Mouse (Mus musculus) liver, embryonic 12.5 days (tissue): ENCODE results near the gene Gstt1. TPM values are rescaled to one million over a fixed set of nuclear protein-coding genes. Genes with fewer than 3 reads are reported as not detected.

ENCODE experiments used
- ATAC-seq: fragments of 200-750 bp; cut with Nextera tagmentation; 2 replicates; pipeline ENCODE4 v1.8.0; 2017; ENCODE audit warnings: moderate number of reproducible peaks, mild to moderate bottlenecking, moderate library complexity
- H3K27ac ChIP-seq: fragments of 300-500 bp; sonication (generic); 2 replicates; pipeline ENCODE4 v1.5.1; 2016; ENCODE audit warnings: mild to moderate bottlenecking
- H3K27me3 ChIP-seq: fragments of 300-500 bp; sonication (generic); replicated peaks from 2 replicates; pipeline ENCODE4 v1.6.1; 2016; ENCODE audit warnings: mild to moderate bottlenecking, moderate library complexity
- H3K36me3 ChIP-seq: fragments of 300-500 bp; sonication (generic); 2 replicates; pipeline ENCODE4 v1.6.1; 2016; ENCODE audit warnings: mild to moderate bottlenecking, moderate library complexity
- H3K4me1 ChIP-seq: fragments of 300-500 bp; sonication (generic); 2 replicates; pipeline ENCODE4 v1.6.1; 2016
- H3K4me2 ChIP-seq: fragments of 300-500 bp; sonication (generic); 2 replicates; pipeline ENCODE4 v1.6.1; 2016; ENCODE audit warnings: mild to moderate bottlenecking, moderate library complexity
- H3K4me3 ChIP-seq: fragments of 300-500 bp; sonication (generic); 2 replicates; pipeline ENCODE4 v1.5.1; 2016; ENCODE audit warnings: mild to moderate bottlenecking, moderate library complexity
- H3K9ac ChIP-seq: fragments of 300-500 bp; sonication (generic); 2 replicates; pipeline ENCODE4 v1.6.1; 2016; ENCODE audit warnings: mild to moderate bottlenecking, moderate library complexity
- H3K9me3 ChIP-seq: fragments of 300-500 bp; sonication (generic); replicated peaks from 2 replicates; pipeline ENCODE4 v1.6.1; 2016; ENCODE audit warnings: mild to moderate bottlenecking, moderate library complexity
- WGBS: fragments of 180-500 bp; shearing (Covaris S2); methylation state at CpG from one replicate; pipeline ENCODE4 v1.1.7; 2016; ENCODE audit not compliant: insufficient replicate concordance; 5-methylcytosine and 5-hydroxymethylcytosine counted together
- polyA plus RNA-seq: library from polyadenylated mRNA; unstranded; fragments of >200 nt; fragmentation: Nextera tagmentation; extraction: Ambion mirVana; gene quantifications from 2 replicates; pipeline ENCODE4 v1.2.1, GENCODE M21; 2016

The Gstt1 gene
- polyA plus RNA-seq, 1 experiment from 2014 or later = 38.4 TPM

DNA sequence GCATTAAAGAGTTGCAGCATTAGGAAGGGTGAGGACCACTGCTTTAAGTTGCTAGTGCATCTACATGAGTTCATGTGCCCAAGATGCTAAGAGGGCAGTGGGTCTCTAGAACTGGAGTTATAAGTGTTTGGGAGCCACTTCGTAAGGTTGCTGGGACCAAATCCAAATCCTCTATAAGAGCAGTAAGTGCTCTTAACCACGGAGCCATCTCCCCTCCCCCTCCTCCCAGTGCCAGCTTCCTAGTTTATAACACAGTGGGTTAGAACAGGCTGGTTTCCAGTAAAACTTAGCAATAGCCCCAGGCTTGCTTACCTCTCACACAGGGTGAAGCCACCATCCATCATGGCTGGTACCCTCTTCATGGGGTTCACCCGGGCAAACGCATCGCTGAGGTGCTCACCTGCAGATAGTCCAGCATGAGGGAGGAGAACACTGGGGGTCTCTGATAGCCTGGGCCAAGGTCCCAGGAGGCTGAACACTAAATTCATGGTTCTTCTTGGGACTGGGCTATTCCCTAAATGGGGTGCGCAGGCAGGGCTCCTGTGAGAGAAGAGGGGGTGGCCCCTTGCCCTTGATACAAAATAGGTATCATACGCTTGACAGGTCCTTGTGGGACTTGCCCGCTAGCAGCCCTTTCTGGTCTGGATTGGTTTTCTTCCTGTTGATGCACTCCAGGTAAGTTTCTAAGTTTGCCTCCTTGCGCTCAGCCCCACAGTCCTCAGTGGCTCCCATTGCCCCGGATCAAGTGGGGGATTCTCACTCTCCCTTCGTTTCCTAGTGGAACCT, 1.5 kb downstream of the Gstt1 start:
- peak overlapping the region; percentile 64 for H3K9ac ChIP-seq
- peak overlapping the region; percentile 63 for H3K4me3 ChIP-seq
- no peak overlapping the region for H3K27ac ChIP-seq
- peaks cover 45% of the 10 kb centered on the region for H3K27me3 ChIP-seq
- no peaks in the 10 kb centered on the region for H3K9me3 ChIP-seq
- peaks cover 33% of the 10 kb centered on the region for H3K4me1 ChIP-seq
- 0 out of 2 replicates have a peak, but pooled peaks have one; percentile 4 for ATAC-seq
- WGBS = 35% methylated on average over 11 of the region's 11 CpGs
- H3K4me2 ChIP-seq = peak overlapping the region; percentile 83
- no peaks in the 10 kb centered on the region for H3K36me3 ChIP-seq

DNA sequence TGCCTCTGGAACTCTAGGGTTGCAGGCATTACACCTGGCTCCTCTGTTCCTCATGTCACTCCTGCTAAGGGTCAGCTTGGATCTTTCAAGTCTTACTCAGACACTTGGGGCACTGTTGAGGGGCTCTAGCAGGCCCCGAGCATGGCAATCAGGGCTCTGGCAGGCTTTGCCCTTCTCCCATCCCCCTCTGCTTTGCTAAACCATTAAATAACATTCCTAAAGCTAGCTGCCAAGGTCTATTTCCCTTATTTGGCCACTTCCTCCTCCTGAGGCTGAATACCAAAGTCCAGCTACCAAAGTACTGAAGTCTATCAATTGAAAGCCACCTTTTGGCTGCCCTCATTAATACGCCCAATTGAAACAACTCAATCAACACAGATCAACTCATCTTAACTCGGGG, 3.5 kb downstream of the Gstt1 start:
- H3K27ac ChIP-seq = peak overlapping the region; percentile 22; the same call in 1 of the 2 replicates
- WGBS = 21% methylated on average over 3 of the region's 3 CpGs

DNA sequence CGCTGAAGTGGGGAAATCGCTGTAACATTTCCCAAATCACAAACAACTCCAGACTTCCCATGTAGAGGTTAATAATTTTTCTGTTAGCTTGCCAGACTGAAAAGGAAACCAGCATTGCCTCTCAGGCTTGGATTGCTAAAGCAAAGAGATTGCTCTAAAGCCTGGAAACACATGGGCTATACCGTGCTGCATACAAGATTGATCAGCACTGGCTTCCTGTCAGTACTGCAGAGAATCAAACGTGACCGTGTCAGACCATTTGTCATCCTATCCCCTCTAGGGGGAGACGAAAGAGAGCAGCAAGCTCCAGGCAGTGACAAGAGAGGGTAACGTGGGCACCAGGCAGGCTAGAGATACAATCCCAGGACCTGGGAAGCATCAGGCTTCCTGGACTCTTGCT, 7.6 kb downstream of the Gstt1 start:
- H3K9me3 ChIP-seq = no peaks in the 10 kb centered on the region
- 16% methylated on average over 7 of the region's 7 CpGs for WGBS

More for the DNA sequence above, 3.5 kb downstream of the Gstt1 start:
- peaks cover 28% of the 10 kb centered on the region for H3K27me3 ChIP-seq
- H3K9me3 ChIP-seq = no peaks in the 10 kb centered on the region
- no peak overlapping the region for H3K9ac ChIP-seq
- H3K36me3 ChIP-seq = no peaks in the 10 kb centered on the region
- no peak for ATAC-seq
- H3K4me2 ChIP-seq = peak overlapping the region; percentile 28
- H3K4me1 ChIP-seq = peaks cover 37% of the 10 kb centered on the region
- no peak overlapping the region for H3K4me3 ChIP-seq

DNA sequence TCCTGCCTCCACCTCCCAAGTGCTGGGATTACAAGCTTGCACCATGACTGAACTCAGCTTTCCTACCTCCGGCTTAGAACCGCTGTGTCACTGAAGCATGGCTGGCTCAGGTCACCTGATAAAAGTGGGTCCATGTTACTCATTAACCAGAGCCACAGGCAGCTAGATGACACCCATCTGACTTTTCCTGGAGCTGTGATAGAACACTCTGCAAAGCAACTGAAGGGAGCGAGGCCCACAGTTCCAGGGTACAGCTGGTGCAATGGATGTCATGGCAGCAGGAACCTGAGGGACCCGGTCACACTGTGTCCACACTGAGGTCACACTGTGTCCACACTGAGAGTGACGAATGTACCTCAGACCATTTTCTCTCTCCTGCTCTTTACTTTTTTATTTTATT, 8.5 kb downstream of the Gstt1 start:
- WGBS = 65% methylated on average over 5 of the region's 5 CpGs
- no peaks in the 10 kb centered on the region for H3K9me3 ChIP-seq
- H3K4me2 ChIP-seq = no peak overlapping the region
- ATAC-seq = peak; percentile 85
- H3K4me3 ChIP-seq = no peak overlapping the region
- H3K27ac ChIP-seq = peak overlapping the region; percentile 68; the same call in 1 of the 2 replicates
- H3K27me3 ChIP-seq = peaks cover 4% of the 10 kb centered on the region
- H3K36me3 ChIP-seq = no peaks in the 10 kb centered on the region
- no peak overlapping the region for H3K9ac ChIP-seq
- peaks cover 9% of the 10 kb centered on the region; the same call in 1 of the 2 replicates for H3K4me1 ChIP-seq

More for the DNA sequence above, 7.6 kb downstream of the Gstt1 start:
- Histone ChIP-seq H3K4me3 (no peak overlapping the region), H3K27ac (no peak overlapping the region), H3K36me3 (no peaks in the 10 kb centered on the region), H3K9ac (no peak overlapping the region), H3K4me1 (peaks cover 13% of the 10 kb centered on the region; the same call in 1 of the 2 replicates), H3K27me3 (peaks cover 6% of the 10 kb centered on the region; the same call in 1 of the 2 replicates), H3K4me2 (no peak overlapping the region)
- ATAC-seq = no peak

DNA sequence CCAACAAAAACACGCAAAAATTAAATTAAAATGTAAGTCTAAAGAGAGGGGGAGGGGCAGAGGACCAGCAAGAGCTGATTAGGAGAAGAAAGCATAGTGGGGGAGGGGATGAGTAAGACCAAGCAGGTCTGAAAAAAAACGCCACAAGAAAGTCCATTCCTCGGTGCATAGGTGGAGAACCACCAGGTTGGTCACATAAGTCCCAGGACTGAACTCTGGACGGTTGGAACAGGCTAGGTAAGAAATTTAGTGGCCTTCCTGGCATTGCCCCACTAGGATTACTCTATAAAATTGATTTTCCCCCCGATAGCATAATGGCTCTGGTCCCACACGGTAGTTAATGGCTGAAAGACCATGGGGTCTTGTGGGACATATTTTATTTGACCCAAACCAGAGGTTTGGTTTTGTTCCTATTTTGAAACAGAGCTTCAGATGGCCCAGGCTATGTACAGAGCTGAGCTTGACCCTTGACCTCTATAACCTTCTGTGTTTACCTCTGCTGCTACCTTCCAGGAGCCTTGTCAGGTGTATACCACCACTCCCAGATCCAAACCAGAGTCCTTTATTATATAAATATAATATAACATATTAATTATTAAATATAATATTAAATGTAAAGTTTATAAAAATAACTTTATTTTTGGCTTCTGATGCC, 9.2 kb downstream of the Gstt1 start:
- no peaks in the 10 kb centered on the region for H3K36me3 ChIP-seq
- no peak overlapping the region for H3K4me2 ChIP-seq
- H3K4me1 ChIP-seq = 0 out of 2 replicates have a peak, but pooled peaks cover 5% of the 10 kb centered on the region
- ATAC-seq = peak; percentile 50; the same call in 1 of the 2 replicates
- H3K4me3 ChIP-seq = no peak overlapping the region
- WGBS = 55% methylated on average over 6 of the region's 6 CpGs
- no peak overlapping the region for H3K27ac ChIP-seq
- no peaks in the 10 kb centered on the region for H3K9me3 ChIP-seq
- peaks cover 10% of the 10 kb centered on the region for H3K27me3 ChIP-seq
- H3K9ac ChIP-seq = no peak overlapping the region

DNA sequence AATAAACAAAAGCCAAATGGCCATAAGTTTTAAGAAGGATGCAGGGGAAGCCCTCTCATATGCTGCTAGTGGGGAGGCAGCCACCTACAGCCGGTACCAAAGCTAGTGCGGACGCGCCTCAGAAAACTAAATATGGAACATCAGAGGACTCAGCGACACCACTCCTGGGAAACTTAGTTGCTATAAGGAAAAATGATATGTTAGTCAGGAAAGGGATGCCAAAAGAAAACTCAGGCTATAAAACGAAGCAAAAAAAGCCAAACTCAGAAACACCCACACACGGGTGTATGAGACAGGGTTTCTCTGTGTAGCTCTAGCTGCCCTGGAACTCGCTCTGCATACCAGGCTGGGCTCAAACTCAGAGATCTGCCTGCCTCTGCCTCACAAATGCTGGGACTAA, 10.1 kb downstream of the Gstt1 start:
- H3K36me3 ChIP-seq = no peaks in the 10 kb centered on the region
- ATAC-seq = no peak

DNA sequence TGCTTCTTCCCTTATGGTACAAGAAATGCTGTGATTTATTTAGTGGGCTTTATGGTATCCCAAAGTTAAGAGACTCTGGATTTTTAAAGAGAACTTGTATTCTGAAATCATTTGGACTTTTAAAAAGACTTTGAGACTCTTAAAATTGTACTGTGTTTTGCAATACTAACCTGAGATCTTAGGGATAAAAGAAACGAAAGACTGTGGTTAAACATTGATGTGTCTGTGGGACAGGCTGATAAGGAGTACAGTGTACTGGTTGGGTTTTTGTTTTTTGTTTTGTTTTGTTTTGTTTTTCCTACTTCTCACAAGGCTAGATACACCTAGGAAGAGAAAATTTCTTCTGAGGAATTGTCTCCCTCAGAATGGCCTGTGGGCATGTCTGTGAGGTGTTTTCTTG, 12.9 kb downstream of the Gstt1 start:
- peaks cover 46% of the 10 kb centered on the region for H3K27me3 ChIP-seq
- no peak overlapping the region for H3K9ac ChIP-seq
- H3K27ac ChIP-seq = no peak overlapping the region
- ATAC-seq = no peak
- no peak overlapping the region for H3K4me3 ChIP-seq
- H3K4me2 ChIP-seq = no peak overlapping the region
- 26% methylated on average over 1 of the region's 1 CpGs for WGBS
- no peaks in the 10 kb centered on the region for H3K9me3 ChIP-seq
- H3K4me1 ChIP-seq = 0 out of 2 replicates have a peak, but pooled peaks cover 3% of the 10 kb centered on the region
- no peaks in the 10 kb centered on the region for H3K36me3 ChIP-seq

More for the DNA sequence above, 10.1 kb downstream of the Gstt1 start:
- Histone ChIP-seq H3K4me2 (no peak overlapping the region), H3K4me3 (no peak overlapping the region), H3K4me1 (0 out of 2 replicates have a peak, but pooled peaks cover 5% of the 10 kb centered on the region), H3K27me3 (peaks cover 20% of the 10 kb centered on the region), H3K27ac (no peak overlapping the region), H3K9ac (no peak overlapping the region), H3K9me3 (no peaks in the 10 kb centered on the region)
- 82% methylated on average over 8 of the region's 8 CpGs for WGBS

DNA sequence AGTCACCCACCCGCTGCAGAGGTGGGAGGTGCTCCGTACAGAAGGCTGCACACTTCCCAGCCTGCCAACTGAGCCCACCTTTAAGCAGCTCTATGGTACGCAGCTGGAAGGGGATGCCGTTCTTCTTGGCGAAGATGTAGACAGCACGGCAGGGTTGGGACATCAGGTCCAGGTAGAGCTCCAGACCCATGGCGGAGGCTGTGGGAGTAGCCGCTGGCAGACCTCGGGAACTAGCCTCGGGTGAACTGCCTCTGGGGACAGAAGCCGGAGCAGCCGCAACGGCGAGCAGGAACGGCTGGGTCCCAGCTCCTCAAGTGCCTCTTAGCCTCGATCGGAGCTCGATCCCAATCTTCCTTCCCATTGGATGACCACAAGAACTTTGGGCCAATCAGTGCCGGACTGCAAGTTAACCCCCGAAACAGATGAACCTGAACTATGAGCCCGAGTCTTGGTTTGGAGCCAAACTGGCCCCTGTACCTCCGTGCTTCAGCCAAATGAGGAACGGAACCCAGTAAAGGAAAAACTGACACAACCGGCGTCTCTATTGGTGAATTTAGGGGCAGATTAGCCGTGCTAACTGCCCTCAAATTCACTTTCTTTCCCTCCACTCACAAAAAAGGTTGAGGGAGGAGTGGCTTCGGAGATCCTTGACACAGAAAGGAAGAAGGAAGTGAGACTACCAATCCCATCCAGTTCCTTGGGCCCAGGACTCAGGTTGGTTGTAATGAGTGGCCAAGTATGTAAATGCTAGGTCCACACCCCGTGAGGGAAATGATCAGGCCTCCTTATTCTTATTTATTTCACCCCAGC, 17.4 kb downstream of the Gstt1 start, which contains the start of the genes Gm20441 and Gstt3:
Gene Gm20441, minus strand, starts transcription at position 186 of the 810 bp plus-strand sequence.
Gene Gstt3, minus strand, starts transcription at position 646 of the 810 bp plus-strand sequence.
- 2% methylated on average over 28 of the region's 28 CpGs for whole genome bisulfite sequencing
- Histone ChIP-seq H3K4me1 (0 out of 2 replicates have a peak, but pooled peaks cover 3% of the 10 kb centered on the region), H3K9ac (no peak within 1 kb of the TSS; the same call in 1 of the 2 replicates)

DNA sequence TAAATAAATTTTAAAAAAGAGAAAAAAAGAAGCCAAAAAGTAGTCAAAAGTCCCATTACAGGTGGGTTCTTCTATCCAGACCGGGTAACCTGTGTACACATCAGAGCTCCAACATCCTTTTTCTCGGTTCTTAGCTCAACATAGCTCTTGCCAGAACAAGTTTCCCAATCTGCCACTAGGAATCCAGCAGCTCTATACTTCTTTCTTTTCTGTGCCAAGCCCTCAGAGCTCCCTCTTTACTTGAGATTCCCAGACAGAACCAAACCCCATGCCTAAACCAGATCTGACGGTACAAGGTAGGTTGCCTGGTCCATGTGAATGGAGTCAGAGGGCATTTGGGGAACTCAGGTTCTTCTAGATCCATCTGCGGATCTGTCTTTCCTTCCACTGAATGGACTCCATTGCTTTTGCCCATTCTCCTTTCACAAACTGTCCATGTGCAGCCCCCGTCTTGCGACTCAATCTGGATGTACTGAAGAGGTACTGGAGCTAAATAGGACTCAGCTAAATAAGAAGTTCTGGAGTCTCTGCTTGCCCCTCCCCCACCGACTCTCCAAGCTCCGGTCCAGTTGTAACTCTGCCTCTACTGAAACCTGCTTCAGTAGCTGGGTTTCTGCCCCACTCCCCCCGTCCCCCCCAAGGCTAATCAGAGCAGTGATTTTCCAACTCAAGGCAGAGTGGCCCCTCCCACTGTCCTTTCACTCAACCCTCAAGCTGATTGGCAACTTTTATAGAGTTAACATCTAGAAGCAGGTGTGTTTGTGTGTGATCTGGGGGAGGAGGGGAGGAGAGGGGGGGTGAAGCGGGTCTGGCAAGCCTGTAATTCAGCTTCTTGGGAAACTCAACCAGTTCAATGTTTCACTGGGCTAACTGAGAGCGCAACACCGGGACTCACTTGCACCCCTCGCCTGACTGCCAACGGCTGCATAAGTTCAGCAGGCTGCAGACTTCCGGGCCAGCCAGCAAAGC, 18.9 kb downstream of the Gstt1 start:
- H3K4me3 ChIP-seq = no peak overlapping the region
- peaks cover 83% of the 10 kb centered on the region for H3K27me3 ChIP-seq
- peak overlapping the region; percentile 60 for H3K4me2 ChIP-seq
- no peak overlapping the region for H3K27ac ChIP-seq
- H3K9me3 ChIP-seq = no peaks in the 10 kb centered on the region
- 0 out of 2 replicates have a peak, but pooled peaks cover 3% of the 10 kb centered on the region for H3K4me1 ChIP-seq
- 33% methylated on average over 15 of the region's 15 CpGs for WGBS
- no peak overlapping the region for H3K9ac ChIP-seq
- no peaks in the 10 kb centered on the region for H3K36me3 ChIP-seq
- no peak for ATAC-seq

More for the DNA sequence above, 17.4 kb downstream of the Gstt1 start, which contains the start of the genes Gm20441 and Gstt3:
- Histone ChIP-seq H3K36me3 (no peaks in the 10 kb centered on the region), H3K27ac (no peak within 1 kb of the TSS), H3K27me3 (peaks cover 88% of the 10 kb centered on the region), H3K4me2 (peak within 1 kb of the TSS; percentile 60), H3K4me3 (peak within 1 kb of the TSS; percentile 41), H3K9me3 (no peaks in the 10 kb centered on the region)
- ATAC-seq = peak; percentile 24; the same call in 1 of the 2 replicates

DNA sequence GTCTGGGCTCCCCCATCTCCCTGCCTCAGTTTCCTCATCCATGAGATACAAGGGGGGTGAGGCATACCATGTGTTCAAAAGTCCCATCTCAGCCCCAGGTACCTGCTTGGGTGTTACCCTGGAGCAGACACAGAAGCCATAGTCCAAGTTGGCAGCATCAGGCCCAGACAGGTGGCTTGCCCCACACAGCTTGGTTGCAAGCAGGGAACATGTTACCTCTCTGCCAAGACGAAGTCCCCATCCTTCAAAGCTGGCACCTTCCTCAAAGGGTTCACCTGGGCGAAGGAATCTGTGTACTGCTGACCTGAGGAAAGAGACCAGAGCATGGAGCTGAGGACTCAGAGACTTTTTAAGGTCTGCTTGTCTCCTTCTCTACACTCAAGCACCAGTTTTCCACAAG, 20.5 kb downstream of the Gstt1 start:
- H3K9me3 ChIP-seq = no peaks in the 10 kb centered on the region
- no peak overlapping the region for H3K4me3 ChIP-seq
- 51% methylated on average over 2 of the region's 2 CpGs for whole genome bisulfite sequencing
- H3K27ac ChIP-seq = no peak overlapping the region
- peaks cover 15% of the 10 kb centered on the region for H3K4me1 ChIP-seq
- H3K27me3 ChIP-seq = peaks cover 69% of the 10 kb centered on the region
- H3K9ac ChIP-seq = no peak overlapping the region
- H3K36me3 ChIP-seq = no peaks in the 10 kb centered on the region
- no peak for ATAC-seq
- H3K4me2 ChIP-seq = no peak overlapping the region
